Comparison of ENCODE assay signal across 8 mouse cellular contexts in genomic region chr1:89455421-89456091, GRCm38 (mm10). TPM values are rescaled to one million over a fixed set of nuclear protein-coding genes. Genes with fewer than 3 reads are reported as not detected.
DNase-seq lines count a peak whose midpoint lies in the region; ATAC-seq and TF ChIP-seq lines count a peak whose summit lies in the region.

No protein-coding gene starts in this region.

- H3K9me3 ChIP-seq in liver, postnatal 0 days (ENCODE audit: low read length): no peaks in the 10 kb centered on the region

- H3K36me3 ChIP-seq in heart, adult 2 months (ENCODE audit: control insufficient read depth, insufficient read depth, low read length): no peaks in the 10 kb centered on the region
- H3K36me3 ChIP-seq in liver, postnatal 0 days (replicated peaks; ENCODE audit: insufficient read depth, low read length): no peaks in the 10 kb centered on the region

- TF ChIP-seq CTCF in heart, adult 2 months (IDR thresholded peaks at IDR 0.05): no peak
- TF ChIP-seq CTCF in liver, postnatal 0 days (IDR thresholded peaks at IDR 0.05; ENCODE audit: low read depth): no peak

- H3K4me1 ChIP-seq in heart, adult 2 months (ENCODE audit: control insufficient read depth, insufficient read depth, low read length): peaks cover 8% of the 10 kb centered on the region
- peaks cover 14% of the 10 kb centered on the region for H3K4me1 ChIP-seq in liver, postnatal 0 days (ENCODE audit: insufficient read depth)

- intact Hi-C loops in heart, adult 2 months (cut with DNase I): loop anchor here (2.0 kb wide), 2 partner anchors 69 to 133 kb away; no protein-coding TSS in a partner anchor

- H3K79me2 ChIP-seq in heart, adult 2 months (replicated peaks; ENCODE audit: control insufficient read depth, insufficient read depth, low read length): peaks cover 10% of the 10 kb centered on the region

- peak overlapping the region; percentile 95 for H3K9ac ChIP-seq in heart, adult 2 months (ENCODE audit: low read depth, low read length)
- H3K9ac ChIP-seq in liver, postnatal 0 days (replicated peaks): peak overlapping the region; percentile 67

- 0 out of 2 replicates have a peak, but pooled peaks have one; percentile 2 for ATAC-seq in liver, postnatal 0 days

- peak overlapping the region; percentile 90 for H3K4me2 ChIP-seq in liver, postnatal 0 days (ENCODE audit: low read depth, low read length)

- peak overlapping the region; percentile 91 for H3K4me3 ChIP-seq in heart, adult 2 months
- peak overlapping the region; percentile 72 for H3K4me3 ChIP-seq in liver, postnatal 0 days (ENCODE audit: low read depth, low read length)

- TF ChIP-seq EP300 in heart, adult 2 months (IDR thresholded peaks at IDR 0.05; ENCODE audit: insufficient read depth, low read depth, low read length): no peak
- no peak for TF ChIP-seq EP300 in liver, postnatal 0 days (IDR thresholded peaks at IDR 0.05; ENCODE audit: low read depth)

- TF ChIP-seq POLR2A in heart, adult 2 months (IDR thresholded peaks at IDR 0.05; ENCODE audit: insufficient read depth, low read depth, low read length): no peak

- WGBS in heart, adult 2 months: under 1% methylated on average over 51 of the region's 51 CpGs
- WGBS in liver, postnatal 0 days (ENCODE audit: insufficient replicate concordance): 1% methylated on average over 51 of the region's 51 CpGs

- H3K27me3 ChIP-seq in heart, adult 2 months (ENCODE audit: control insufficient read depth, insufficient read depth, low read length): no peaks in the 10 kb centered on the region
- H3K27me3 ChIP-seq in liver, postnatal 0 days (ENCODE audit: insufficient read depth, low read length): peaks cover 10% of the 10 kb centered on the region; the same call in 1 of the 2 replicates

- peak overlapping the region; percentile 79 for H3K27ac ChIP-seq in heart, adult 2 months
- H3K27ac ChIP-seq in liver, postnatal 0 days (ENCODE audit: low read depth): 0 out of 2 replicates have a peak overlapping the region, but pooled peaks have one; percentile 66

- peak; percentile 42 for DNase-seq in 3T3-L1 (ENCODE audit: low read depth, low spot score)
- DNase-seq in NIH3T3 (ENCODE audit: low read depth): peak; percentile 69
- DNase-seq in embryo, embryonic 10.5 days (ENCODE audit: low spot score): peak; percentile 58
- DNase-seq in heart, adult 2 months: peak; percentile 59 to 68
- peak; percentile 59 for DNase-seq in kidney, postnatal 14 days
- peak; percentile 39 for DNase-seq in liver, postnatal 0 days
- peak; percentile 52 for DNase-seq in retina, embryonic 14.5 days (ENCODE audit: low spot score)
- no peak for DNase-seq in thymus, postnatal 0 days (ENCODE audit: low spot score)

RNA-seq across cellular contexts. Expression of gene Agap1, which starts 0.9 kb away (rescaled TPM):
- 10 to 100 TPM; 59.0 to 62.1 TPM for total RNA-seq in heart, adult 2 months (2021)
- polyA plus RNA-seq in heart, adult 2 months (2012; rRNA removed): 11.4 and 14.6 TPM in 2 replicates
- polyA plus RNA-seq in liver, postnatal 0 days (2015; fragmentation: Nextera tagmentation; extraction: Ambion mirVana): 1.0 and 1.3 TPM in 2 replicates
- 1.3 and 1.6 TPM in 2 replicates for polyA plus RNA-seq in thymus, postnatal 0 days (2015; fragmentation: Nextera tagmentation; extraction: Ambion mirVana)
